Mouse (Mus musculus): ENCODE measurements at regions not wholly inside any gene's neighbourhood (a gene's known extent, or its start where the extent isn't known, plus 50 kb on each side); places are given as distances from the start of the nearest gene placed in this dataset.
"Not testable (repeated sequence)": the region's sequence is repeated elsewhere in the genome, so short reads cannot be mapped to it uniquely, and the experiment has no call there.

GRCm38 (mm10) chr17:52351293-52351692, 251.2 kb upstream of the Kcnh8 start:
- no peak for ATAC-seq (ENCODE audit: extremely low read depth, insufficient number of reproducible peaks, low FRiP score, poor library complexity, severe bottlenecking)

DNA sequence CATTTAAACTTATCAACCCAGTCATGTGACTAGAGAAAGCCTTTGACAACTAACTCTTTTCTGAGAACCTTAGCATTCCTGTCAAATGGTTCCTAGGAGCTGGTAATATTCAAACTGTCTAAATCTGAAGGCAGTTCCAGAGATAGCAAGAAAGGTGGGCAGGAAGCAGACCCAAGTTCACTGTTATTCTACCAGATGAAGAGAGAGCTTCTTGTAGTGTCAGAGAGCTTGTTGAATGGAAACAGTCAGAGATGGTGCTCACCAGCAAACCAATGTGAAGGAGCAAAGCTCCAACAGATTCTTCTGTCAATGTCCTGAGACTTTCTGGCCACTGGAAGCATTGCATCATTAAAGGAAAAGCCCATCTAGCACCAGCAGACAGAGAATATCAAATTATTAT, 251.8 kb upstream of the Kcnh8 start:
- ATAC-seq (ENCODE audit: extremely low read depth, insufficient number of reproducible peaks, low FRiP score, poor library complexity, severe bottlenecking) = no peak

- no peak for ATAC-seq (ENCODE audit: extremely low read depth, insufficient number of reproducible peaks, low FRiP score, poor library complexity, severe bottlenecking)
Observed at GRCm38 (mm10) chr17:52349872-52350271, 252.6 kb upstream of the Kcnh8 start.

- no peak for ATAC-seq (ENCODE audit: extremely low read depth, insufficient number of reproducible peaks, low FRiP score, poor library complexity, severe bottlenecking)
Observed at GRCm38 (mm10) chr17:52348481-52349083, 253.9 kb upstream of the Kcnh8 start.

GRCm38 (mm10) chr17:52320586-52320985, 281.9 kb upstream of the Kcnh8 start:
- no peak for ATAC-seq (ENCODE audit: extremely low read depth, insufficient number of reproducible peaks, low FRiP score, poor library complexity, severe bottlenecking)

GRCm38 (mm10) chr17:52316976-52317375, 285.5 kb upstream of the Kcnh8 start:
- no peak for ATAC-seq (ENCODE audit: extremely low read depth, insufficient number of reproducible peaks, low FRiP score, poor library complexity, severe bottlenecking)

GRCm38 (mm10) chr17:52315879-52316278, 286.6 kb upstream of the Kcnh8 start:
- no peak for ATAC-seq (ENCODE audit: extremely low read depth, insufficient number of reproducible peaks, low FRiP score, poor library complexity, severe bottlenecking)

DNA sequence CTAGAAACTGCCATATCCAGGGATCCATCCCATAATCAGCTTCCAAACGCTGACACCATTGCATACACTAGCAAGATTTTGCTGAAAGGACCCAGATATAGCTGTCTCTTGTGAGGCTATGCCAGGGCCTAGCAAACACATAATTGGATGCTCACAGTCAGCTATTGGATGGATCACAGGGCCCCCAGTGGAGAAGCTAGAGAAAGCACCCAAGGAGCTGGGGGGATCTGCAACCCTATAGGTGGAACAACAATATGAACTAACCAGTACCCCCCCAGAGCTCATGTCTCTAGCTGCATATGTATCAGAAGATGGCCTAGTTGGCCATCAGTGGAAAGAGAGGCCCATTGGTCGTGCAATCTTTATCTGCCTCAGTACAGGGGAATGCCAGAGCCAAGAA, 287.1 kb upstream of the Kcnh8 start:
- ATAC-seq (ENCODE audit: extremely low read depth, insufficient number of reproducible peaks, low FRiP score, poor library complexity, severe bottlenecking) = not testable (repeated sequence)

DNA sequence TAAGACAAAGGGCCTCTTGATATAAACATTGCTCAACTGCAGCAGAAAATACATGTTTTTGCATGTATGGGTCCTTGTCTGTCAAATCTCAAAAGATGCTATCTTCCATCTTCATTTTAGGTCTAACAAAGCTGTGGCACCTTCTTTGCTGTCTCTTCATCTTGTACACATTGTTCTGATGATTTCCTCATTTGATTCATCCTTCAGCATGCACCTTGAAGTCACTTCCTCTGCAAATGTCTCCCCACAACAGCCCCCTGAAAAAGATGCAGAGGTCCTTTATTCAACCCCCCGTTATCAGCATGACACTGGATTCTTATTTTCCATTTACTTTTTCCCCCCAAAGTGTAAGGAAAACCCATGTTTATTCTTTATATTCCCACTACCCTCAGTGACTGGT, 290.5 kb upstream of the Kcnh8 start:
- ATAC-seq (ENCODE audit: extremely low read depth, insufficient number of reproducible peaks, low FRiP score, poor library complexity, severe bottlenecking) = no peak

- no peak for ATAC-seq (ENCODE audit: extremely low read depth, insufficient number of reproducible peaks, low FRiP score, poor library complexity, severe bottlenecking)
Observed at GRCm38 (mm10) chr17:52308789-52309188, 293.7 kb upstream of the Kcnh8 start.

GRCm38 (mm10) chr17:52304133-52304532, 298.4 kb upstream of the Kcnh8 start:
- ATAC-seq (ENCODE audit: extremely low read depth, insufficient number of reproducible peaks, low FRiP score, poor library complexity, severe bottlenecking) = no peak

GRCm38 (mm10) chr17:52303320-52303719, 299.2 kb upstream of the Kcnh8 start:
- no peak for ATAC-seq (ENCODE audit: extremely low read depth, insufficient number of reproducible peaks, low FRiP score, poor library complexity, severe bottlenecking)

- ATAC-seq (ENCODE audit: extremely low read depth, insufficient number of reproducible peaks, low FRiP score, poor library complexity, severe bottlenecking) = no peak
Observed at GRCm38 (mm10) chr17:52299769-52300168, 302.7 kb upstream of the Kcnh8 start.

DNA sequence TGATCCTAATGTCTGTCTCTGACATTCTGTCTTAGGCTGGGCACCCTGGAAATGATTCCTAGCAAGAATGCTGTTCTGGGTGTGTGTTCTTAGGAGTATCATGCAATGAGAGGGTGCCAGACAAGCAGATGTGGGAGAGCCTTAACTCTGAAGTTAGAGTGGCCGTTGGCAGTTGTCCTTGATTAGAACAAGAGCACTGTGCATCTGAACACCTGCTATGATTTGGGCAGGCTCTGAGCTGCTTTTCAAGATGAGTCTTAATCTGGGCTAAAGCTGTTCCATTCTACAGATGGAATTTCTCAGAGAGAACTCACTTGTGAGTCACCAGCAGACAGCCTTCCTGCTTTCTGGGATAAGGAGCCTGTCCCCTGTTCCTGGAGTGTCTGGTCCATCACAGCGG, 317.1 kb upstream of the Kcnh8 start:
- ATAC-seq (ENCODE audit: extremely low read depth, insufficient number of reproducible peaks, low FRiP score, poor library complexity, severe bottlenecking) = no peak

DNA sequence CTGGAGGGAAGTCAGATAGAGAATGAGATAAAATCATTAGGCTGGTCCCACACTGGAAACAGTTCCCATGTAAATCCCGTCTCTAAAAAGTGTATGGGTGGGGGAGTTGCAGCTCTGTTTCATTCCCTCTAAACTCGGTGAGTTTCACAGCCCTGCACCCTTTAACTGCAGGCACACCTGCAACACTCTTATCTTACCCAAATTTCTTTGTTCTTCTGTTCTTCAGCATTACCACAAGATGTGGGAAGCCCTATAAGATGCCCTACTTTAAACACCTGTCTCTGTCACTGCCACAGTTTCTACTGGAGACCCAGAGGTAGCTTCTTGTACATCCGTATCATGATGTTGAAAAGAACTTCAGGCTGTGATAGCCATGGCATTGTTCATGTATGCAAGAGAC, 320.2 kb upstream of the Kcnh8 start:
- ATAC-seq (ENCODE audit: extremely low read depth, insufficient number of reproducible peaks, low FRiP score, poor library complexity, severe bottlenecking) = no peak

GRCm38 (mm10) chr17:52278523-52278922, 324.0 kb upstream of the Kcnh8 start:
- no peak for ATAC-seq (ENCODE audit: extremely low read depth, insufficient number of reproducible peaks, low FRiP score, poor library complexity, severe bottlenecking)

- no peak for ATAC-seq (ENCODE audit: extremely low read depth, insufficient number of reproducible peaks, low FRiP score, poor library complexity, severe bottlenecking)
Observed at GRCm38 (mm10) chr17:52268792-52269191, 333.7 kb upstream of the Kcnh8 start.

GRCm38 (mm10) chr17:52251284-52251683, 351.2 kb upstream of the Kcnh8 start:
- ATAC-seq (ENCODE audit: extremely low read depth, insufficient number of reproducible peaks, low FRiP score, poor library complexity, severe bottlenecking) = no peak

DNA sequence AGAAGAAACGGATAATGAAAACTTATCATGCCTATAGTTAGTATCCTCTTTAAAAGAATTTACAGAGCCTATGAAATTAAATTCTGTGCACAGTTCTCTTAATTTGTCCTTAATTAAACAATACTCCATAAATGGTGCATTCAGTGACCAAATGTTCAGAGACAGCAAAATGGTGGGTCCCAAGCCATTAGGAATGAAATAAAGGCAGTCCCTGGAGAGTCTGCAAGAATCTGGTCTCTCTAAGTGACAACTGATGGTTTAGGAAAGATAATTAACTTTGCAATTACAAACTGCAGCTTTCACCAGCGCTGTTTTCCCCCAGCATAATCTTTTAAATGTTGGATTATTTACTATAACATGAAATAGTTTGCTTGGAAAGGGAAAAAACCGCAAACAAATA, 376.9 kb upstream of the Kcnh8 start:
- no peak for ATAC-seq (ENCODE audit: extremely low read depth, insufficient number of reproducible peaks, low FRiP score, poor library complexity, severe bottlenecking)

GRCm38 (mm10) chr17:52220422-52220821, 382.1 kb upstream of the Kcnh8 start:
- ATAC-seq (ENCODE audit: extremely low read depth, insufficient number of reproducible peaks, low FRiP score, poor library complexity, severe bottlenecking) = no peak

DNA sequence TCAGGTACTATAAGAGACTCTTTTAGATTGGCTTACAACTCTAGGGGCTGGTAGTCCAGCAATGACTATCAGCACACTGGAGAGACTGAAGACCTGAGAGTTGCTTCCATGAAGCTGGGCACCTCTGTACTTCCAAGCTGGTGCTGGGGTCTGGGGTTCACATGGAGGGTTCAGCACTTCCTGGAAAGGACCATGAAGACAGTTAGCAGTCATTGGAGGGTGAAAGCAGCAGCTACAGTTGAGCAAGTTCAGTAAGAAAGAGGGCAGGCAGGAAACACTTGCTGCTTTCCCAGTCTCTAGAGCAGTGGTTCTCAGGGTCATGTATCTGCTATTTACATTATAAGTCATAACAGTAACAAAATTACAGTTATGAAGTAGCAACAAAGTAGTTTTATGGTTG, 384.3 kb upstream of the Satb1 start:
- no peak for ATAC-seq (ENCODE audit: extremely low read depth, insufficient number of reproducible peaks, low FRiP score, poor library complexity, severe bottlenecking)
